Mouse (Mus musculus): ENCODE measurements around the gene Ralgapa1.

DNA sequence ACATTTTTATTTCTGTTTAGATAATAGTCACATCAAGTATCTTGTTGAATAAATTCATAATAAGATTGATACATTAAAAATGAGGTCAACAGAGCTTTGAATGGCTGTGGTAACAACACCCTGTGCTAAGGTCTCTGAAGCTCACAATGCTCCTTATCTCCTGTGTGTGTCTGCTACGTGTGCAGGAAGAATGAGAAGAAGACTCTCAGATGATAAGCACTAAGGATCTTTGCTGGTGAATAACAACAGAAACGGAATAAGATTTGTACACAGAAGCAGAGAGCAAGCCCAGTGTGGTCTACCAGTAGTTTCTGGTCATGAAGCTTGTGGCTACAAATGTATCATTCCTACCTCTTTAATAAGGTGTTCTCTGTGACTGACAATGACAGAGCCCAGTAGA, 210.2 kb downstream of the Ralgapa1 start:
- TF ChIP-seq GATA1 (IDR thresholded peaks at IDR 0.05; ENCODE audit: borderline replicate concordance, low read length) (no peak), FLI1 (IDR thresholded peaks at IDR 0.05; ENCODE audit: low read length) (no peak)

All from megakaryocyte, embryonic 14.5 days (primary cell).